Mouse (Mus musculus) midbrain, embryonic 11.5 days (tissue): Measurements from ENCODE around the gene Hist1h1e. TPM values are rescaled to one million over a fixed set of nuclear protein-coding genes. Genes with fewer than 3 reads are reported as not detected.
A peak's percentile ranks its signal among the peaks of the same experiment; 100 is the strongest.
"Not testable (repeated sequence)": the region's sequence is repeated elsewhere in the genome, so short reads cannot be mapped to it uniquely, and the experiment has no call there.

Source experiments
- ATAC-seq: fragments of 200-750 bp; cut with Nextera tagmentation; 2 replicates; pipeline ENCODE4 v1.8.0; 2017; ENCODE audit warnings: moderate TSS enrichment, moderate library complexity; ENCODE audit not compliant: low FRiP score
- DNase-seq: peaks from one replicate; pipeline ENCODE4 v3.0.0; 2015; ENCODE audit warnings: low spot score; ENCODE audit errors: missing footprints
- H3K27ac ChIP-seq: fragments of 300-500 bp; sonication (generic); 2 replicates; pipeline ENCODE4 v1.5.1; 2014; ENCODE audit warnings: low read depth, low read length
- H3K27me3 ChIP-seq: fragments of 300-500 bp; sonication (generic); 2 replicates; pipeline ENCODE4 v1.6.1; 2014; ENCODE audit warnings: mild to moderate bottlenecking, low read length, moderate library complexity, mixed read lengths; ENCODE audit not compliant: control insufficient read depth, insufficient read depth
- H3K36me3 ChIP-seq: fragments of 300-500 bp; sonication (generic); 2 replicates; pipeline ENCODE4 v1.6.1; 2014; ENCODE audit warnings: mild to moderate bottlenecking, low read length, moderate library complexity, mixed read lengths; ENCODE audit not compliant: control insufficient read depth, insufficient read depth
- H3K4me1 ChIP-seq: fragments of 300-500 bp; sonication (generic); 2 replicates; pipeline ENCODE4 v1.6.1; 2014; ENCODE audit warnings: low read length; ENCODE audit not compliant: control insufficient read depth, insufficient read depth
- H3K4me2 ChIP-seq: fragments of 300-500 bp; sonication (generic); 2 replicates; pipeline ENCODE4 v1.6.1; 2014; ENCODE audit warnings: mild to moderate bottlenecking, moderate library complexity
- H3K4me3 ChIP-seq: fragments of 300-500 bp; sonication (generic); 2 replicates; pipeline ENCODE4 v1.5.1; 2014; ENCODE audit warnings: low read depth, low read length
- H3K9ac ChIP-seq: fragments of 300-500 bp; sonication (generic); 2 replicates; pipeline ENCODE4 v1.6.1; 2014; ENCODE audit warnings: low read length
- H3K9me3 ChIP-seq: fragments of 300-500 bp; sonication (generic); 2 replicates; pipeline ENCODE4 v1.6.1; 2016; ENCODE audit warnings: low read length; ENCODE audit not compliant: control insufficient read depth
- WGBS: fragments of 180-500 bp; shearing (Covaris S2); extraction: QIAGEN DNeasy Blood & Tissue Kit; methylation state at CpG from one replicate; pipeline ENCODE4 v1.1.7; 2014; 5-methylcytosine and 5-hydroxymethylcytosine counted together
- polyA plus RNA-seq: library from polyadenylated mRNA; unstranded; fragments of >200 nt; fragmentation: Nextera tagmentation; extraction: Ambion mirVana; gene quantifications from 2 replicates; pipeline ENCODE4 v1.2.1, GENCODE M21; 2014

Hist1h1e gene
- polyA plus RNA-seq, 1 experiment from 2014 or later, result 28.9 TPM

- Histone ChIP-seq H3K9me3 (no peaks in the 10 kb centered on the region; the same call in 1 of the 2 replicates), H3K36me3 (no peaks in the 10 kb centered on the region), H3K4me2 (no peak overlapping the region), H3K27ac (no peak overlapping the region), H3K4me3 (no peak overlapping the region), H3K9ac (no peak overlapping the region), H3K27me3 (no peaks in the 10 kb centered on the region), H3K4me1 (no peaks in the 10 kb centered on the region)
- 88% methylated on average over 2 of the region's 2 CpGs for WGBS
- DNase-seq (no peak), ATAC-seq (no peak)
Observed at GRCm38 (mm10) chr13:23595185-23595584, 27.2 kb downstream of the Hist1h1e start.

DNA sequence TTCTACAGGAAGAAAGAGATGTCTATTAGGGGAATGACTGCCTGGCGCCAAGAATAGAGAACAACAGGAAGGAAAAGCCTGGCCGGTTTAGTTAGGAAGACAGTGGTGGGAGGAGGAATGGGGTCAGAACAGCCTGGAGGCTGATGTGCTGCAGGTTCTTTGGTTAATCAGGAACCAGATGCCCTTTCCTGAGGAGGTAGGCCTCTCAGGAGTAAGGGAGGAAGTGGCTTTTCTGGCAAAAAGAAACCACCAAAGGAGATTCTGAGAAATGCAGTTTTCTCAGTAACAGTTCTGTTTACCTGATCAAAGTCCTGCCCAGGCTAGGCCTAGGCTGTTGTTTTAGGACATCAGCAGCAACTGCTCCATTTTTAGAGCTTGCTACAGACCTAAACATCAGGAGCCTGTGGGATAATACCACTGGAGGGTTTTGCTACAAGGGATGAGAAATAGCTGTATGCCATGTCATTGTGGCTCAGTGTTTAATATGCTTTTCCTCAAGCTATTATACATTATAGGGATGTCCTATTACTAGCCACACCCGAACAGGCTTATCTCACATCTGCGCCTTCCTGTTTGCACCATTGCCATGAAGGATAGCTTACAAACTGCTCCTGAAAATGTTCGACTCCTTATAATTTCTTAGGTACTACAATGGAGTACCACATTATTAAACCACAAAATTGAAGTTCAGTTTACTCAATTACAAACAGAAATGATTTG lies 29.1 kb downstream of the Hist1h1e start:
- Histone ChIP-seq H3K4me2 (no peak overlapping the region), H3K9ac (no peak overlapping the region), H3K9me3 (no peaks in the 10 kb centered on the region; the same call in 1 of the 2 replicates), H3K27ac (no peak overlapping the region), H3K36me3 (no peaks in the 10 kb centered on the region), H3K4me1 (no peaks in the 10 kb centered on the region), H3K27me3 (no peaks in the 10 kb centered on the region), H3K4me3 (no peak overlapping the region)
- WGBS, result 87% methylated on average over 5 of the region's 5 CpGs
- DNase-seq, result no peak
- ATAC-seq, result no peak

GRCm38 (mm10) chr13:23592614-23593013 lies 29.7 kb downstream of the Hist1h1e start:
- H3K27me3 ChIP-seq, result no peaks in the 10 kb centered on the region
- H3K4me2 ChIP-seq, result no peak overlapping the region
- H3K36me3 ChIP-seq, result no peaks in the 10 kb centered on the region
- 89% methylated on average over 7 of the region's 7 CpGs for WGBS
- H3K4me1 ChIP-seq, result no peaks in the 10 kb centered on the region
- DNase-seq (no peak), ATAC-seq (no peak)
- H3K9ac ChIP-seq, result no peak overlapping the region
- no peak overlapping the region for H3K4me3 ChIP-seq
- no peaks in the 10 kb centered on the region; the same call in 1 of the 2 replicates for H3K9me3 ChIP-seq
- H3K27ac ChIP-seq, result no peak overlapping the region

- not testable (repeated sequence) for H3K9me3 ChIP-seq, H3K9ac ChIP-seq, H3K4me2 ChIP-seq, H3K27me3 ChIP-seq, DNase-seq, H3K4me1 ChIP-seq, H3K36me3 ChIP-seq, ATAC-seq, H3K27ac ChIP-seq, H3K4me3 ChIP-seq
- WGBS, result 91% methylated on average over 7 of the region's 7 CpGs
Observed at GRCm38 (mm10) chr13:23591886-23592285, 30.5 kb downstream of the Hist1h1e start.

- Histone ChIP-seq H3K9me3 (no peaks in the 10 kb centered on the region; the same call in 1 of the 2 replicates), H3K27ac (no peak overlapping the region), H3K9ac (no peak overlapping the region), H3K4me1 (0 out of 2 replicates have a peak, but pooled peaks cover 5% of the 10 kb centered on the region), H3K27me3 (no peaks in the 10 kb centered on the region), H3K4me3 (no peak overlapping the region), H3K36me3 (no peaks in the 10 kb centered on the region), H3K4me2 (no peak overlapping the region)
- 95% methylated on average over 7 of the region's 7 CpGs for WGBS
- ATAC-seq (no peak), DNase-seq (no peak)
Observed at GRCm38 (mm10) chr13:23591206-23591605, 31.2 kb downstream of the Hist1h1e start.

- Histone ChIP-seq H3K36me3 (no peaks in the 10 kb centered on the region), H3K4me1 (peaks cover 17% of the 10 kb centered on the region; the same call in 1 of the 2 replicates), H3K4me3 (peak overlapping the region; percentile 23; the same call in 1 of the 2 replicates), H3K27ac (peak overlapping the region; percentile 95), H3K4me2 (peak overlapping the region; percentile 78), H3K27me3 (no peaks in the 10 kb centered on the region), H3K9ac (peak overlapping the region; percentile 65), H3K9me3 (no peaks in the 10 kb centered on the region; the same call in 1 of the 2 replicates)
- ATAC-seq, result no peak
- 3% methylated on average over 1 of the region's 1 CpGs for WGBS
- no peak for DNase-seq
Observed at GRCm38 (mm10) chr13:23586940-23587225, 35.5 kb downstream of the Hist1h1e start.

GRCm38 (mm10) chr13:23586099-23586939 lies 36.0 kb downstream of the Hist1h1e start:
- WGBS, result 1% methylated on average over 22 of the region's 22 CpGs
- Histone ChIP-seq H3K4me1 (peaks cover 17% of the 10 kb centered on the region; the same call in 1 of the 2 replicates), H3K36me3 (no peaks in the 10 kb centered on the region), H3K27me3 (no peaks in the 10 kb centered on the region), H3K4me2 (peak overlapping the region; percentile 78), H3K9me3 (no peaks in the 10 kb centered on the region), H3K27ac (peak overlapping the region; percentile 95), H3K4me3 (peak overlapping the region; percentile 23), H3K9ac (peak overlapping the region; percentile 65)
- ATAC-seq (0 out of 2 replicates have a peak, but pooled peaks have one; percentile 23), DNase-seq (peak; percentile 92)

GRCm38 (mm10) chr13:23585442-23586098 lies 36.8 kb downstream of the Hist1h1e start:
- H3K4me3 ChIP-seq, result peak overlapping the region; percentile 40
- peak overlapping the region; percentile 98 for H3K27ac ChIP-seq
- H3K36me3 ChIP-seq, H3K27me3 ChIP-seq, H3K9me3 ChIP-seq: not testable (repeated sequence)
- peak; percentile 87 for ATAC-seq
- DNase-seq, result peak; percentile 99
- H3K9ac ChIP-seq, result peak overlapping the region; percentile 85
- peaks cover 17% of the 10 kb centered on the region; the same call in 1 of the 2 replicates for H3K4me1 ChIP-seq
- under 1% methylated on average over 28 of the region's 36 CpGs for WGBS
- H3K4me2 ChIP-seq, result peak overlapping the region; percentile 78
